ENCODE assay signal across 13 mouse cellular contexts in the genomic region with DNA sequence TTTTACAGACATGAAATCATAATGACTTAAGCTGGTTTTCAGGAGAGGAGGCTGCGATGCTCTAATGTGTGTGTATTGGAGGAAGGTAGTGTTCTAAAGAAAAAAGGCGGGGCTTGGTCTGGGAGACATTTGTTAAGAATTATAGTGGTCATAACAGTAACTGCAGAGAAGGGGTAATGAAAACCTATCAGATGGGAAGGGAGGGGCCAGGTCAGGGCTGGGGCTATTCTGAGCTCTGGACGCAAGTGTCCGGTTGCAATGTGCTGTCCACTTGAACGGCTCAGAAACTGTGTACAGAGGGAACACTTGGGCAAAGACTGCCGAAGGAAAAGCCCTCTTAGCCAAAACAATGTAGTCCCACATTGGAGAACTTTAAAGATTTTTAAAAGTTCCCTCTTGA. TPM values are rescaled to one million over a fixed set of nuclear protein-coding genes. Genes with fewer than 3 reads are reported as not detected.
DNase-seq lines count a peak whose midpoint lies in the region; ATAC-seq and TF ChIP-seq lines count a peak whose summit lies in the region.
"Had no signal": no experiment of that assay in that cellular context is flagged by ENCODE, and none has a peak within 500 bp of the region (broad histone marks: within the 10 kb centered on the region; RNA-seq: fewer than 3 reads in every experiment).

No protein-coding gene starts in this region.

- TF ChIP-seq CTCF in hindbrain, postnatal 0 days (IDR thresholded peaks at IDR 0.05; ENCODE audit: low read depth): no peak

- peaks cover 5% of the 10 kb centered on the region for H3K4me1 ChIP-seq in kidney, embryonic 15.5 days
- no peaks in the 10 kb centered on the region; the same call in 1 of the 2 replicates for H3K4me1 ChIP-seq in embryonic facial prominence, embryonic 14.5 days (ENCODE audit: control insufficient read depth, insufficient read depth, low read length)
- no peaks in the 10 kb centered on the region for H3K4me1 ChIP-seq in limb, embryonic 14.5 days (ENCODE audit: control insufficient read depth, insufficient read depth, low read length)
- no peaks in the 10 kb centered on the region for H3K4me1 ChIP-seq in hindbrain, postnatal 0 days (ENCODE audit: insufficient read depth, low read length)
- H3K4me1 ChIP-seq: hindbrain, embryonic 13.5 days; midbrain, embryonic 10.5 days had no signal

- no peak overlapping the region for H3K4me2 ChIP-seq in kidney, embryonic 15.5 days
- no peak overlapping the region for H3K4me2 ChIP-seq in embryonic facial prominence, embryonic 14.5 days (ENCODE audit: low read depth, low read length)
- H3K4me2 ChIP-seq in limb, embryonic 14.5 days (replicated peaks; ENCODE audit: low read depth, low read length, severe bottlenecking): no peak overlapping the region
- no peak overlapping the region for H3K4me2 ChIP-seq in hindbrain, postnatal 0 days (ENCODE audit: low read depth, low read length)
- H3K4me2 ChIP-seq: hindbrain, embryonic 13.5 days had no signal

- H3K9ac ChIP-seq in kidney, embryonic 15.5 days: no peak overlapping the region
- no peak overlapping the region for H3K9ac ChIP-seq in embryonic facial prominence, embryonic 14.5 days (ENCODE audit: low read depth, low read length)
- no peak overlapping the region for H3K9ac ChIP-seq in limb, embryonic 14.5 days (ENCODE audit: low read depth, low read length, severe bottlenecking)
- H3K9ac ChIP-seq in hindbrain, postnatal 0 days (replicated peaks; ENCODE audit: low read length): no peak overlapping the region
- H3K9ac ChIP-seq: forebrain, postnatal 0 days; hindbrain, embryonic 13.5 days had no signal

- no peak overlapping the region for H3K27ac ChIP-seq in kidney, embryonic 15.5 days
- no peak overlapping the region for H3K27ac ChIP-seq in embryonic facial prominence, embryonic 14.5 days (replicated peaks; ENCODE audit: low read depth, low read length)
- H3K27ac ChIP-seq in limb, embryonic 14.5 days (replicated peaks; ENCODE audit: low read depth, low read length): no peak overlapping the region
- no peak overlapping the region for H3K27ac ChIP-seq in hindbrain, postnatal 0 days
- H3K27ac ChIP-seq: hindbrain, embryonic 13.5 days; midbrain, embryonic 10.5 days had no signal

- ATAC-seq in kidney, embryonic 15.5 days (replicated peaks; ENCODE audit: low FRiP score): peak; percentile 85
- peak; percentile 33; the same call in 1 of the 2 replicates for ATAC-seq in embryonic facial prominence, embryonic 14.5 days (ENCODE audit: low read depth)
- ATAC-seq in limb, embryonic 14.5 days (ENCODE audit: low FRiP score, low read depth): peak; percentile 53; the same call in 1 of the 2 replicates
- no peak for ATAC-seq in hindbrain, postnatal 0 days
- ATAC-seq: forebrain, postnatal 0 days had no signal

- WGBS in kidney, embryonic 15.5 days: 17% methylated on average over 6 of the region's 6 CpGs
- 45% methylated on average over 5 of the region's 6 CpGs for WGBS in embryonic facial prominence, embryonic 14.5 days
- 31% methylated on average over 6 of the region's 6 CpGs for WGBS in limb, embryonic 14.5 days
- 93% methylated on average over 6 of the region's 6 CpGs for WGBS in hindbrain, postnatal 0 days

- no peaks in the 10 kb centered on the region for H3K36me3 ChIP-seq in kidney, embryonic 15.5 days
- H3K36me3 ChIP-seq in embryonic facial prominence, embryonic 14.5 days (ENCODE audit: control insufficient read depth, insufficient read depth, low read length): no peaks in the 10 kb centered on the region
- no peaks in the 10 kb centered on the region for H3K36me3 ChIP-seq in limb, embryonic 14.5 days (ENCODE audit: control insufficient read depth, insufficient read depth, low read length)
- no peaks in the 10 kb centered on the region for H3K36me3 ChIP-seq in hindbrain, postnatal 0 days (ENCODE audit: insufficient read depth, low read length)
- H3K36me3 ChIP-seq: hindbrain, embryonic 13.5 days; midbrain, embryonic 10.5 days had no signal

- no peak for TF ChIP-seq POLR2A in limb, embryonic 14.5 days (IDR thresholded peaks at IDR 0.05; ENCODE audit: borderline replicate concordance, extremely low read depth, insufficient read depth, insufficient read length)

- H3K9me3 ChIP-seq in kidney, embryonic 15.5 days (replicated peaks): no peaks in the 10 kb centered on the region
- H3K9me3 ChIP-seq in embryonic facial prominence, embryonic 14.5 days (ENCODE audit: control insufficient read depth, low read length): no peaks in the 10 kb centered on the region
- H3K9me3 ChIP-seq in limb, embryonic 14.5 days (ENCODE audit: control insufficient read depth, low read length): no peaks in the 10 kb centered on the region
- H3K9me3 ChIP-seq in hindbrain, postnatal 0 days (ENCODE audit: low read length): no peaks in the 10 kb centered on the region
- H3K9me3 ChIP-seq: hindbrain, embryonic 13.5 days; midbrain, embryonic 10.5 days had no signal

- peak; percentile 40 for DNase-seq in embryo, embryonic 10 days (ENCODE audit: low spot score)
- no peak for DNase-seq in embryo, embryonic 9.5 days (ENCODE audit: extremely low spot score)
- DNase-seq in kidney, postnatal 10 days: no peak
- no peak for DNase-seq in embryonic facial prominence, embryonic 14.5 days (ENCODE audit: low spot score)
- no peak for DNase-seq in limb, embryonic 14.5 days (ENCODE audit: low spot score)
- no peak for DNase-seq in hindbrain, postnatal 0 days (ENCODE audit: low spot score)
- DNase-seq in neural tube, embryonic 10.5 days (ENCODE audit: extremely low spot score, low spot score): no peak
- DNase-seq: cerebellum, postnatal 10 days; forebrain, postnatal 0 days; thymus, postnatal 14 days had no signal

- no peaks in the 10 kb centered on the region for H3K27me3 ChIP-seq in kidney, embryonic 15.5 days
- H3K27me3 ChIP-seq in embryonic facial prominence, embryonic 14.5 days (replicated peaks; ENCODE audit: control insufficient read depth, insufficient read depth, low read length): no peaks in the 10 kb centered on the region
- no peaks in the 10 kb centered on the region for H3K27me3 ChIP-seq in limb, embryonic 14.5 days (ENCODE audit: control insufficient read depth, insufficient read depth, low read length)
- H3K27me3 ChIP-seq in hindbrain, postnatal 0 days (ENCODE audit: insufficient read depth, low read length): no peaks in the 10 kb centered on the region
- H3K27me3 ChIP-seq: hindbrain, embryonic 13.5 days had no signal

- no peak overlapping the region for H3K4me3 ChIP-seq in kidney, embryonic 15.5 days (replicated peaks)
- no peak overlapping the region for H3K4me3 ChIP-seq in embryonic facial prominence, embryonic 14.5 days (ENCODE audit: low read depth, low read length)
- no peak overlapping the region for H3K4me3 ChIP-seq in limb, embryonic 14.5 days (replicated peaks; ENCODE audit: low read length)
- no peak overlapping the region for H3K4me3 ChIP-seq in hindbrain, postnatal 0 days (ENCODE audit: low read length)
- H3K4me3 ChIP-seq: hindbrain, embryonic 13.5 days; midbrain, embryonic 10.5 days had no signal

RNA-seq across cellular contexts. Expression of a gene that starts 52.5 kb away (rescaled TPM):
- polyA plus RNA-seq in kidney, embryonic 15.5 days (2015; fragmentation: Nextera tagmentation; extraction: Ambion mirVana): 8.1 and 8.4 TPM in 2 replicates
- polyA plus RNA-seq in embryonic facial prominence, embryonic 14.5 days (2014; fragmentation: Nextera tagmentation; extraction: Ambion mirVana): 4.0 and 4.5 TPM in 2 replicates
- polyA plus RNA-seq in limb, embryonic 14.5 days (2012; rRNA removed): 2.6 and 2.7 TPM in 2 replicates
- polyA plus RNA-seq in limb, embryonic 14.5 days (2014; fragmentation: Nextera tagmentation; extraction: Ambion mirVana): 2.8 and 3.0 TPM in 2 replicates
- total RNA-seq in hindbrain, postnatal 0 days (2014; rRNA removed): 68.8 and 73.0 TPM in 2 replicates
- polyA plus RNA-seq in hindbrain, postnatal 0 days (2015; fragmentation: Nextera tagmentation; extraction: Ambion mirVana): 30.6 and 31.1 TPM in 2 replicates
